Mouse (Mus musculus) stomach, embryonic 14.5 days (tissue): ENCODE measurements around the gene Spink4. TPM values are rescaled to one million over a fixed set of nuclear protein-coding genes. Genes with fewer than 3 reads are reported as not detected.
A peak's percentile ranks its signal among the peaks of the same experiment; 100 is the strongest.

Experiments
- ATAC-seq: fragments of 200-750 bp; cut with Nextera tagmentation; 2 replicates; pipeline ENCODE4 v1.8.0; 2017; ENCODE audit warnings: low read depth, moderate TSS enrichment; ENCODE audit not compliant: insufficient number of reproducible peaks, insufficient read depth, low FRiP score
- H3K27ac ChIP-seq: fragments of 300-500 bp; sonication (generic); 2 replicates; pipeline ENCODE4 v1.5.1; 2014; ENCODE audit warnings: mild to moderate bottlenecking, low read length, moderate library complexity, mixed read lengths
- H3K27me3 ChIP-seq: fragments of 300-500 bp; sonication (generic); 2 replicates; pipeline ENCODE4 v1.6.1; 2014; ENCODE audit warnings: low read length, control low read depth, mixed read lengths; ENCODE audit not compliant: control insufficient read depth, insufficient read depth
- H3K36me3 ChIP-seq: fragments of 300-500 bp; sonication (generic); 2 replicates; pipeline ENCODE4 v1.6.1; 2014; ENCODE audit warnings: mild to moderate bottlenecking, control low read depth, low read length, moderate library complexity, mixed read lengths; ENCODE audit not compliant: control insufficient read depth, insufficient read depth
- H3K4me1 ChIP-seq: fragments of 300-500 bp; sonication (generic); 2 replicates; pipeline ENCODE4 v1.6.1; 2014; ENCODE audit warnings: low read length, control low read depth, mixed read lengths; ENCODE audit not compliant: control insufficient read depth, insufficient read depth
- H3K4me2 ChIP-seq: fragments of 300-500 bp; sonication (generic); replicated peaks from 2 replicates; pipeline ENCODE4 v1.6.1; 2014; ENCODE audit warnings: low read depth, low read length, control low read depth
- H3K4me3 ChIP-seq: fragments of 300-500 bp; sonication (generic); 2 replicates; pipeline ENCODE4 v1.5.1; 2014; ENCODE audit warnings: low read depth, low read length, control low read depth
- H3K9ac ChIP-seq: fragments of 300-500 bp; sonication (generic); replicated peaks from 2 replicates; pipeline ENCODE4 v1.6.1; 2014; ENCODE audit warnings: low read depth, mild to moderate bottlenecking, control low read depth, low read length, moderate library complexity, mixed read lengths
- H3K9me3 ChIP-seq: fragments of 300-500 bp; sonication (generic); 2 replicates; pipeline ENCODE4 v1.6.1; 2016; ENCODE audit warnings: low read depth, low read length, control low read depth; ENCODE audit not compliant: control insufficient read depth
- WGBS: fragments of 180-500 bp; shearing (Covaris S2); extraction: QIAGEN DNeasy Blood & Tissue Kit; methylation state at CpG from one replicate; pipeline ENCODE4 v1.1.7; 2014; 5-methylcytosine and 5-hydroxymethylcytosine counted together
- polyA plus RNA-seq: library from polyadenylated mRNA; unstranded; fragments of >200 nt; fragmentation: Nextera tagmentation; extraction: Ambion mirVana; gene quantifications from 2 replicates; pipeline ENCODE4 v1.2.1, GENCODE M21; 2014

The Spink4 gene
- polyA plus RNA-seq, 1 experiment from 2014 or later = not detected

DNA sequence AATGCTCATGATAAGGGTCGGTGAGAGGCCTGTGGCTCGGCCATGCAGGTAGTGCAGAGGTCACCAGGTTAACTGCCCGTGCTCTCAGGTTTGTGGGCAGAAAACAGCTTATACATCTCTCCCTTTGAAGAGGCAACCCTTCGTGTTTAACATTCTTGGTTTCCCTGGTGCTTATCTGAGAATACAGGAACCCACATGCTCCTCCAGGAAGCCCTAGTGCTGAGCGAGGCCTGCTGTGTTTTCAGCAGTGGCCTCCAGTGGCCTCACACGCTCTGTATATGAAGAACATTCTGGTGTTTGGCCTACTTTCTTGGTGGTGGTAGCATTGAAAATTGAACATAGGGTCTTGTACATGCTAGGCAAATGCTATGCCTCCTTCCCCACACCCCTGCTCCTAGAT is 36.1 kb downstream of the Spink4 start:
- WGBS = 82% methylated on average over 6 of the region's 6 CpGs
- H3K36me3 ChIP-seq = peaks cover 80% of the 10 kb centered on the region

DNA sequence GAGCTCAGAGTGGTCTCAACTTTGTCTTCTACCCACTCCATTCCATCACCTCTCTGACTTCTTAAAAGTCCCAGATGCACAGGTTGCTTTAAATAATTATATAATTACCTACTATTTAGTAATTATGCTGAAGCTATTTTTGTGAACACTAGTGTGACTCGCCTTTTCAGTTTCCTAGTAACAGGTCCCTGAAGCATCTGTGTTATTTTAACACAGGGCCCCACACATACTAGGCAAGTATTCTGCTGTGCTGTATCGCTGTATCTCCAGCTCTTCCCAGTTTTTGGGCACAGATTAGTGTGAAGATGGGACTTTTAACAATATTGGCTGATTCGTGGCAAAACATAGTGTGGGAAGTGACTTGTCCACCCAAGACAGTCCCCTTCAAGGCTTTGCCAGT is 43.7 kb downstream of the Spink4 start:
- H3K4me1 ChIP-seq = no peaks in the 10 kb centered on the region
- ATAC-seq = no peak
- H3K27ac ChIP-seq = no peak overlapping the region
- H3K9me3 ChIP-seq = no peaks in the 10 kb centered on the region
- H3K9ac ChIP-seq = no peak overlapping the region
- no peak overlapping the region for H3K4me3 ChIP-seq
- peaks cover 55% of the 10 kb centered on the region for H3K36me3 ChIP-seq
- H3K4me2 ChIP-seq = no peak overlapping the region
- H3K27me3 ChIP-seq = no peaks in the 10 kb centered on the region
- 93% methylated on average over 3 of the region's 3 CpGs for WGBS

More for the DNA sequence above, 36.1 kb downstream of the Spink4 start:
- no peak overlapping the region for H3K4me2 ChIP-seq
- no peak for ATAC-seq
- no peak overlapping the region for H3K4me3 ChIP-seq
- H3K4me1 ChIP-seq = no peaks in the 10 kb centered on the region
- H3K9me3 ChIP-seq = no peaks in the 10 kb centered on the region
- H3K9ac ChIP-seq = no peak overlapping the region
- H3K27me3 ChIP-seq = no peaks in the 10 kb centered on the region
- no peak overlapping the region for H3K27ac ChIP-seq

DNA sequence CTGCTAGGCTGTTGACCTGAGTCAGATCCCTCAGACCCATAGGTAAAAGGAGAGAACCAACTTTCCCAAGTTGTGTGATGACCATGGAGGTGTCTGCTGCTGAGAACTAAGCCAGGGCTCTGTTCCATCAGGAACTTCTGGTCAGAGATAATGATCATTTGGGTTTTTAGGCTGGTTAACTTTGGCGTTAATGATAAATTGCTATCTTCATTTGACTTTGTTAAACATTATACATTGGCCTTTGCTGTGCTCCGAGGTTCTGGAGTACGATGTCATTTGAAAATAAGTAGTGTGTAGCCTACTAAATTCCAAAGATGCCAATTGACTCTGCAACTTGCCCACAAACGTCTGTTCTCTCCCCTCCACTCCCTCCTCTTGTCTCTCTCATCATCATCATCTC is 49.3 kb downstream of the Spink4 start:
- H3K9ac ChIP-seq = no peak overlapping the region
- H3K9me3 ChIP-seq = no peaks in the 10 kb centered on the region
- peaks cover 14% of the 10 kb centered on the region for H3K4me1 ChIP-seq
- WGBS = 66% methylated on average over 4 of the region's 4 CpGs
- no peak for ATAC-seq
- H3K36me3 ChIP-seq = peaks cover 16% of the 10 kb centered on the region
- H3K27ac ChIP-seq = no peak overlapping the region
- H3K4me2 ChIP-seq = no peak overlapping the region
- no peaks in the 10 kb centered on the region for H3K27me3 ChIP-seq
- H3K4me3 ChIP-seq = no peak overlapping the region

DNA sequence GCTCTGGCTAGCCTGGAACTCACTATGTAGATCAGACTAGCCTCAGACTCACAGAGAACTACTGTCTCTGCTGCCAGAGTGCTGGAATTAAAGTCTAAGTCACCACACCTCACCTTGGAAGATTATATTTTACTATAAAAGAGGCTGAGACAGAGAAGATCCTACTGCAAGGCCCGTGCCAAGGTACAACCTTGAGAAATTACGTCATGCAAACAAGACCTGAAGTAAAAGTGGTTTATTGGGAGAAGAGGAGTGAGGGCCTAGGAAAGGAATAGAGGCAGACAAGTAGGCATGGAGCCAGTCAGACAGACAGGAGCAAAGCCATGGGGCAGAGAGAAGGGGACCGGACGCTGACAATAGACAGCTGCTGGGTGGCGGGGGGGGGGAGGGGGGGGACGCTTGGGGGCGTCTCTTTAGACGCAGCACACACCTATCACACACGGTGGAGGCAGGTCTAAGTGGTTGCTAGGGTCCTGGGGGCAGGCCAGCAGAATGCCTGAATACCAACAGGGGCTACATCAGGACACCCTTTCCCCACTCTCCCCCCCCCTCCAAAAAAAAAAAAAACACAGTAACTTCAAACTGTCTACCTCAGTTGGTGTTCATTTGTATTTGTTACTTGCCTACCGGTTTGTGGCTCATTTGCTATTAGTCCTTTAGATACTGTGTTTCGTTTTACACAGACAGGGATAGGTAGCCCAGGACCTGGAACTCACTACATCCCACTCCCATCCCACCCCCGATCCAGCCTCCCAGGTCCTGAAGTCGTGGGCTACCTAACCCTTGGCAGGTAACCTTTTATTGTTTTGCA is 50.1 kb downstream of the Spink4 start:
- Histone ChIP-seq H3K4me2 (peak overlapping the region; percentile 71), H3K4me1 (peaks cover 14% of the 10 kb centered on the region), H3K36me3 (peaks cover 13% of the 10 kb centered on the region), H3K9me3 (no peaks in the 10 kb centered on the region), H3K27ac (peak overlapping the region; percentile 96), H3K9ac (peak overlapping the region; percentile 71), H3K27me3 (no peaks in the 10 kb centered on the region), H3K4me3 (peak overlapping the region; percentile 96)
- 11% methylated on average over 11 of the region's 13 CpGs for WGBS
- ATAC-seq = no peak; the same call in none of the 2 replicates

DNA sequence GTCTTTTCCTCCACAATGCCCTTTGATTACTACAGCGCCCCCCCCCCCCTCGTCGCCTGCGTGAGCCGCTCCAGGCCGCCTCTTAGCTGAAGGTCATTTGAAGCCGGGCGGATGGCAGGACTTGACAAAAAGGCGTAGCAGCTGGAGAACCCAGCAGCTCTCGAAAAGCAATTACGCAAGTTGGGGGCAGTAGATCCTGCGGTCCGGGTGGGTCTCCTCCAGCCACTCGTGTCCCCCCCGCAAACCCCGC is 50.7 kb downstream of the Spink4 start:
- peak overlapping the region; percentile 71 for H3K9ac ChIP-seq
- peak overlapping the region; percentile 96 for H3K4me3 ChIP-seq
- peak overlapping the region; percentile 71 for H3K4me2 ChIP-seq
- peak; percentile 19; the same call in 1 of the 2 replicates for ATAC-seq
- H3K27ac ChIP-seq = peak overlapping the region; percentile 96
- H3K9me3 ChIP-seq = no peaks in the 10 kb centered on the region
- H3K4me1 ChIP-seq = peaks cover 14% of the 10 kb centered on the region
- H3K36me3 ChIP-seq = peaks cover 10% of the 10 kb centered on the region
- no peaks in the 10 kb centered on the region for H3K27me3 ChIP-seq
- whole genome bisulfite sequencing = under 1% methylated on average over 16 of the region's 16 CpGs

DNA sequence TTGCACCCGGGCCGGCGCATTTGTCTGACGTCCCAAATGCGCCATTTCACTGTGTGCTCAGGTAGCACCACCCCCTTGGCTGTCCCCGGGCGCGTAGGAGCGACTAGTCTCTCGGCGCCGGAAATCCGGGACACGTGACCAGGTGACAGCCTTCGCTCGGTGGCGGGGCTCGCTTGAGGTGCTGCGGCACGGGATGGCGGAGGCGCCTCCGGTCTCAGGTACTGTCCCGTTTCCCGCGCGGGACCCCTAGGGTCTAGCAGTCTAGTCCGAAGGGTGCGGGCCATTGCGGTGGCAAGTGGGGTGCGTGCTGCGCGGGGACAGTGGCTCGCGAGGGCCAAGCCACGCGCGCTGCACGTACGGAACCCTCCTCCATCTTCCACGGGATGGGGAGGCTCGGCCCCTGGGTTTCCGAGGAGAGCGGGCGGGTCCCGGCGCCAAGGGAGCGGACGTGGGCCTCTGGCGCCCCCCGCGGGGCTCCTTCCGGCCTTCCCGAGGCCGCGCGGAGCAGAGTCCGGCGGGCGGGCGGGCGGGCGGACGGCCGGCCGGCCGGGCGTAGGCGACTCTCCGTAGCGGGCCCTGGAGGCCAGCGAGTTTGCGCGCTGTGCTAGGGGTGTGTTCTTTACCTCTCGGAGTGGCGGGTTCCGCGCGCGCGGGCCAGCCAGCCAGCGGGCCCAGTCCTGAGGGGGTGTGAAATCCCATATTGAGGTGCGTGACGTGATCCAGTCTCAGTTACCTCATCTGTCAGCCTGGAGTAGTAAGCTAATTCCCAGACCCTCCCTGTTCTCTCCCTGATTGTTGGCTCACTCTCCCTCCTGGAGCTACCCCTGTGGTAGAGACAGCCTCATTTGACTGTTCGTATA is 51.2 kb downstream of the Spink4 start, which contains the start of gene Nfx1:
Gene Nfx1, plus strand, starts transcription at position 65 of the 860 bp plus-strand sequence.
- WGBS = under 1% methylated on average over 54 of the region's 85 CpGs

DNA sequence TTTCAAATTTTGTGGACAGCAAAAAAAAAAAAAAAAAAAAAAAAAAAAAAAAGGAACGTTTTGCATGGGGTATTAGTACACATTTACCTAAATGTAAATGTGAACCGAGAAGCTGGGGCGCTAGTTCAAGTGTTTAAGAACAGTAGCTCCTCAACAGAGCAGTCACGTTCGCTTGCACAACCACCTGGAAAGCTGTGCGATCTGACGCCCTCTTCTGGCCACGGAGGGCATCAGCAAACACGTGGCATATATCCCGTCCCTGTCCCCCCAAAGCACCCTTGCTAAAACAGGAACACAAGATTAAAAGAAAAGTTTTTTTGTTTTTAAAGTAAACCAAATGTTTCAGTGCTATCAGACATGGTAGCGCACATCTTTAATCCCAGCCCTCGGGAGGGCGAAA is 51.9 kb downstream of the Spink4 start:
- peak overlapping the region; percentile 96 for H3K27ac ChIP-seq
- peak overlapping the region; percentile 45 for H3K4me2 ChIP-seq
- H3K36me3 ChIP-seq = peaks cover 12% of the 10 kb centered on the region
- peak overlapping the region; percentile 96 for H3K4me3 ChIP-seq
- H3K27me3 ChIP-seq = no peaks in the 10 kb centered on the region
- WGBS = 25% methylated on average over 13 of the region's 13 CpGs
- H3K9me3 ChIP-seq = no peaks in the 10 kb centered on the region
- peaks cover 14% of the 10 kb centered on the region for H3K4me1 ChIP-seq
- no peak for ATAC-seq
- H3K9ac ChIP-seq = peak overlapping the region; percentile 71

More for the DNA sequence above, 51.2 kb downstream of the Spink4 start, which contains the start of gene Nfx1:
- Histone ChIP-seq H3K9ac (peak within 1 kb of the TSS; percentile 71), H3K27ac (peak within 1 kb of the TSS; percentile 96), H3K36me3 (peaks cover 10% of the 10 kb centered on the region), H3K27me3 (no peaks in the 10 kb centered on the region), H3K4me1 (peaks cover 14% of the 10 kb centered on the region), H3K4me3 (peak within 1 kb of the TSS; percentile 96), H3K9me3 (no peaks in the 10 kb centered on the region), H3K4me2 (peak within 1 kb of the TSS; percentile 71)
- ATAC-seq = peak; percentile 95

DNA sequence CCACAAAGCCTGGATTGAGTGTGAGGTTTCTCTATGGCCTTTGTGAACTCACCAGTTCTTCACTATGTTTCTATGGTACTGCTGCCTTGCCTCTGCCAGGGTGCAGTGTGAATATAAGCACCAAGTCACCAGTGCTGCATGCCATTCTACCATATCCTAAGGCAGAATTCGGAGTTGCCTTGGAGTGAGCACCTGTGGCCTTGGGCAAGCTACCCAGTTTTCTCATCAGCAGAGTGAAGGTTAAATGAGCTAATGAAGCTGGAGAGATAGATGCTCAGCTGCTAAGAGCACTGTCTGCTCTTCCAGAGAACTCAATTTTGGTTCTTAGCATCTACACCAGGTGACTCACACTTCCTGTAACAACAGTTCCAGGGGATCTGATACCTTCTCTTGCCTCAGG is 54.2 kb downstream of the Spink4 start:
- no peak overlapping the region for H3K4me2 ChIP-seq
- no peak overlapping the region for H3K9ac ChIP-seq
- H3K36me3 ChIP-seq = peaks cover 28% of the 10 kb centered on the region
- H3K4me1 ChIP-seq = peaks cover 14% of the 10 kb centered on the region
- no peaks in the 10 kb centered on the region for H3K9me3 ChIP-seq
- no peak for ATAC-seq
- H3K4me3 ChIP-seq = no peak overlapping the region
- no peaks in the 10 kb centered on the region for H3K27me3 ChIP-seq
- H3K27ac ChIP-seq = no peak overlapping the region
- WGBS = 96% methylated on average over 1 of the region's 1 CpGs
